Mouse (Mus musculus) erythroblast, embryonic 14.5 days (primary cell): ENCODE data around the gene Cd86.

ENCODE experiments used
- GATA1 ChIP-seq: IDR thresholded peaks from 2 replicates; pipeline ENCODE4 v1.6.1; 2012; ENCODE audit warnings: low read length, inconsistent platforms, mixed read lengths
- TAL1 ChIP-seq: IDR thresholded peaks from 3 replicates; pipeline ENCODE4 v1.6.1; 2012; ENCODE audit warnings: low read length, inconsistent platforms, mixed read lengths

- no peak for TF ChIP-seq GATA1
- no peak for TF ChIP-seq TAL1
These were observed 83.8 kb downstream of the Cd86 start for GRCm38 (mm10) chr16:36582073-36582472.
